Mouse (Mus musculus) heart, postnatal 0 days (tissue): Measurements from ENCODE around the gene Atg2b.

Experiments
- CTCF ChIP-seq: IDR thresholded peaks from 2 replicates; pipeline ENCODE4 v1.5.1; 2016; ENCODE audit warnings: antibody characterized with exemption, control low read depth, low read depth
- EP300 ChIP-seq: IDR thresholded peaks from 2 replicates; pipeline ENCODE4 v1.6.1; 2016; ENCODE audit warnings: antibody characterized with exemption, low read depth

DNA sequence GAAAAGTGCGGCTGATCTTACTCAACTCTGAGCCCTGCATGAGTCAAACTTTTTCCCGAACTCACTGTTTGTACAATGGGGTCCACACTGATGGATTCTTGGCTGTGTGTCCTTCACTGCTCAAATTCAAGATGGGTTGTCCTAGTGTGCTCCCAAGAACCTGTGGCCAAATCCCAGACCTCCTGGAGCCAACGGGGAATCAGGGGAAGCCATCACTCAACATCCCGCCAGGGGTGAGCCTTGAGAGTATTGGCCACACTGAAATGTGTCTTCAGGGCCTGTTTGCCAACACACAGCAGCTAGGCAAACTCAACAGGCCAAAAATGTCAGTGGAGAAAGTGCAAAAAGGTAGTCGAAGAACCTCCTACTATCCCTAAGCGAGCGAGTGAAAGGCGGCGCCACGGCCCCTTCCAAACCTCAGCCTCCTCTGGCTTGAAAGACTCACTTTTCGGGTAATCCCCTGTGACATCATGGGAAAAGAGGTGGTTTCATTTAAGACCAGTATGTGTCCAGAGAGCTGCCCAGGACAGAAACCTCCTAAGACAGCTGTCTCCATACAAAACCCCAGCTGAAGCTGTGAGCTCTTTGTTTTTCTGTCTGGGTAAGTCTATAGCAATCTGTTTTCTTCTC, 82.3 kb downstream of the Atg2b start, which contains the start of gene Bdkrb1:
- TF ChIP-seq CTCF (no peak), EP300 (no peak)
